Mouse (Mus musculus): ENCODE results near the gene Myh2.
A peak's percentile ranks its signal among the peaks of the same experiment; 100 is the strongest.

The Myh2 gene

DNA sequence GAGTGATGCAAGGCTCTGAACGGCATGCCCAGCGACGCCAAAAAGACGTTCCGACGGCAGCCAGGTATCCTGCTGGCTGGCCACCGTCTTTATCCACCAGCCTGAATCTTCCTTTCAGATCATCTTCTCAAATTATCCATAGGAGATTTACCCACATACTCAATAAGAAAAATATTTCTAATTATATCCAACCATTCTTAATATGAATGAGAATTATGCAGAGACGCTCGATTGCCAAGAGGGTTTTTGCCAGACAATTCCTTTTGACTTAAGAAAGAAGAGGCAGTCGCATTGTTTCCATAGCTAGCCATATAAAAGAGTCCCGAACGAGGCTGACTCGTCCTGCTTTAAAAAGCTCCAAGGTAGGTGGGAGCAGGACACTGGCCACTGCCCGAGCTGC, at the start of gene Myh2:
Gene Myh2 (plus strand): TSS at position 301 of the 400 bp plus-strand sequence.
- DNase-seq (ENCODE audit: low spot score in 2 of 2), result no peak

GRCm38 (mm10) chr11:67124943-67125342, 45.9 kb upstream of the Myh2 start:
- DNase-seq (ENCODE audit: low spot score in 2 of 2), result no peak

GRCm38 (mm10) chr11:67125361-67125760, 45.5 kb upstream of the Myh2 start:
- DNase-seq (ENCODE audit: low spot score in 2 of 2), result peak; percentile 66 to 75

DNA sequence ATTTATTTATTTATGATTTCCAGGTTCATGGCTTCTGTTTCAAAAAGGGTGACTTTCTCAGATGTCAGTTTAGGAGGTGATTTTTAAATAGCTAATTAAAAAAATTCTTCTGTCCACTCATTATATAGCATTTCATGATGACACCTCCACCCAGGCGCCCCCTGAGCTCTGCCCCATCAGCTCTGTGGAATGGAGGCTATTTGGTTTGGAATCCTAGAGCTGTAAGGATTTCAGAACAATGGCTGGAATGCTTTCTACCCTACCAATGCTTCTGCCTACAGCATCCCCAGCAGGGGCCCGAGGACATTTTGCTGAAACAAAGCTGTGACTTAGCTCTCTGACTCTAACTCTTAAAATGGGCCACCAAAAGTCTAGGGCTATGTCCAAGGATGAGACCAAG, 37.3 kb upstream of the Myh2 start:
- DNase-seq (ENCODE audit: low spot score in 2 of 2), result no peak

GRCm38 (mm10) chr11:67134654-67135053, 36.2 kb upstream of the Myh2 start:
- no peak for DNase-seq (ENCODE audit: low spot score in 2 of 2)

GRCm38 (mm10) chr11:67135532-67135931, 35.3 kb upstream of the Myh2 start:
- DNase-seq (ENCODE audit: low spot score in 2 of 2), result no peak

DNA sequence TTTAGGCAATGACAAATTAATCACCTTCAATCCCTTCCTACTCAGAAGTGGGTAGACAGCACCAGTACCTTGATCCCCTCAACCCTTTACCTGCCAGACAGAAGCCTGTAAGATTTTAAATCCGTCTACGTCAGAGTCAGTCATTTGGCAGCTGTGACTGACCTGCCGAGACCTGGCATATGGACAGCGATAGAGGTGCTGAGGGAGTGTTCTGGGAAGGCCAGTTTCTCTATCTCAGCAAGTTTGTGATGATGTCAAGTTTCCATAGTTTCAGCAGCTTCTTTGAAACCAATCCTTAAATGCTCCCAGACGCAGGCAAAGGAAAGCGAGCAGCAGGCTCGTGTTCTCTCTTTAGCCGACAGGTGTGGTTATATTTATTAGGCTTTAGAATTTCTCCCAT, 31.3 kb upstream of the Myh2 start:
- DNase-seq (ENCODE audit: low spot score in 2 of 2), result no peak

DNA sequence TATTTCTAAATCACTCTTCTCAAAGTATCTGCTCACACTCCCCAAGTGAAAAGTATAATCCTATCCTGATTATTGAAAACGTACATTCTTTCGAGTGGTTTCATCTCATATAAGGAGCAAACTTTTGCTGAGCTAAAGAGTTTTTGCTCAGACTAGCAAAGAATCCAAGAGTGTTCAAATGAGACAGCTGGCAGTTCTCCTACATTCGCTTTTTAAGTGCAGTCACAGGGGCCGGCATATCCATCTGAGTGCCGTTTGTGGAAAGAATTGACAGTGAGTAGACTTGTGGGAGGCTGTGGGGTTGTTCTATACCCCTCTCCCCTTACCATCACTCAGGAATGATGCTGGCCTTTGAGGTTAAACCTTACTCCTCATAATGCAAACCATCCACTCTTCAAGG, 30.7 kb upstream of the Myh2 start:
- DNase-seq (ENCODE audit: low spot score in 2 of 2), result no peak

GRCm38 (mm10) chr11:67141031-67141430, 29.8 kb upstream of the Myh2 start:
- DNase-seq (ENCODE audit: low spot score in 2 of 2), result no peak

GRCm38 (mm10) chr11:67142047-67142446, 28.8 kb upstream of the Myh2 start:
- DNase-seq (ENCODE audit: low spot score in 2 of 2), result no peak

DNA sequence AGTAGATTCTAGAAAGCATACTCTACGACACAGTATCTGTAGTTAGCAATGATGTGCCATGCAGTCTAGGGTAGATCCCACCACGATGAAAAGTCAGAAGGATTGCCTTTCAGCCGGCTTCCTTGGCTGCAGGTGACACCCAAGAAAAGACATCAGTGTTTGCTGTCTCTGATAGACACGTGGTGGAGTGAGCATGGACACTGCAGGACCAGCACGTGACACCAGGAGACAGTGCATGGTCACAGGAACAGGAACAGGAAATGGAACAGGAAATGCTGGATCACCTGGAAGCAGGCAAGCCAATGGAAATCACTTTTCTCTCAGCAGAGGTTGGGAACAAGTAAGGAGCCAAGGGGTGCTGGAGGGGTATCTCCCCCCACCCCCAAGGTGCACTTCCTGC, 27.8 kb upstream of the Myh2 start:
- no peak for DNase-seq (ENCODE audit: low spot score in 2 of 2)

GRCm38 (mm10) chr11:67143863-67144498, 26.8 kb upstream of the Myh2 start:
- DNase-seq (ENCODE audit: low spot score in 2 of 2), result no peak

DNA sequence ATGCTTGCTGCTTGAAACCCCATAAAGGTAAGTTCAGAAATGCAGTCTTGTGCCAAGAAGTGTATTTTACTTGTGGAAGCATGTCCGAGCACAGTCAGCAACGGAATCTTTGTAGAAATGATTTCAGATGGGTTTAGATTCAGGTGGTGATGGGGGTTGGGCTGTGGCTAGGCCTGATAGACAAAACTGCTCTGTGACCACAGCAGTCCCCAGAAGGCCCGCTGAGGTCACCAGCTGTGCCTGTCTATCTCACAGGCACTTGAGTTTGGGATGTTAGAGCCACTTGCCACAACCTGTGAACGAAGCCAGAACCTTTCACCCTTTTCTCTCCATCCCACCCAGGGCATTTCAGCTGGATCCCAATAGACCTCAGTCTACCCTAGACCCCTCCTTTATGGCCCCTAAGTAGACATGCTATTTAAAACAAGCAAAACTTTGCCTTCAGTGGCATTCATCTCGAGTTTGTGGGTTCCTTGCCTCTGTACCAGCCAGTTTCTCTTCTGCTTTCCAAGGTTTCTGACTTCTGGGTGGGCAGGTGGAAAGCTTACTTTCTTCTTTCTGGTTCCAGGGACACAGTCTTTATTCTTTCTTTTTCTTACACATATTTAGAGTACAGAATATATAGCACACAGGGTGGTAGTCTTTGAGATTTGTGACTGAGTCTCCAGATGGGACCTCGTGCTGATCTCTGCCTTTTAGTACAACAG, 26.1 kb upstream of the Myh2 start:
- DNase-seq (ENCODE audit: low spot score in 2 of 2), result no peak

DNA sequence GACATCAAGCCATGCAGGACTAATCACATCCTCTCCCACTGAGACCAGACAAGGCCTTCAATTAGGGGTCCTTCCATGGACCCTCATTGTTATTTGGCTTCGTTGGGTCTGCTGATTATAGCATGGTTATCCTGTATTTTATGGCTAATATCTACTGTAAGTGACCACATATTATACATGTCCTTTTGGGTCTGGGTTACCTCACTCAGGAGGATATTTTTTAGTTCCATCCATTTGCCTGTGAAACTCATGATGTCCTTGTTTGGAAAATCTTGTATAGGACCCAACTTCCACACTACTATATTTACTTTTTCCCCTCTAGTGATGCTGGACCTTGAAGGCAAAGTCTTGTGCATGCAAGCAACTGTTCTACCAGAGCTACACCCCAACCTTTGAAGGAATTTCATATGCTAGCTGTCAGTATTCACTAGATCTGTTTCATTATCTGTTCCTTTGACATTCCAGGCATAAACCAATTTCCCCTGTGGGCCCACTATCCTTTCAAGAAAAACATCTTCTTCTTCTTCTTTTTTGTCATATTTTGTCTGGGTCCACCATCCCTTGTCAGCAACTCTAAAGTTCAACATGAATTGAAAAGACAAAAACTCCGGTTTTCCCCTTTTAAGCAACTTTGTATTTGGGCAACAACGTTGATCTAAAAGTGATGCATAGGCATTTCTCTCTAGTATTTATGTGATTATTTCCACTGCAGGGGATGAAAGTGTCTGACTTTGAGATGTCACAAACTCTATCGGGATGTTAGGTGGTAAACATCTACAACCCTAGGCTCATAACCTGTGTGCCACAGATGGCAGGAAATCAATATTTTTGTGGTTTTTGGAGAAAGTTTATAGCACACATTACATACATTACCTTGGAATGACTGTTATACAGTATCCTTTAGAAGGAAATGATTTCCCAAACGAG, 25.1 kb upstream of the Myh2 start:
- DNase-seq (ENCODE audit: low spot score in 2 of 2), result no peak

DNA sequence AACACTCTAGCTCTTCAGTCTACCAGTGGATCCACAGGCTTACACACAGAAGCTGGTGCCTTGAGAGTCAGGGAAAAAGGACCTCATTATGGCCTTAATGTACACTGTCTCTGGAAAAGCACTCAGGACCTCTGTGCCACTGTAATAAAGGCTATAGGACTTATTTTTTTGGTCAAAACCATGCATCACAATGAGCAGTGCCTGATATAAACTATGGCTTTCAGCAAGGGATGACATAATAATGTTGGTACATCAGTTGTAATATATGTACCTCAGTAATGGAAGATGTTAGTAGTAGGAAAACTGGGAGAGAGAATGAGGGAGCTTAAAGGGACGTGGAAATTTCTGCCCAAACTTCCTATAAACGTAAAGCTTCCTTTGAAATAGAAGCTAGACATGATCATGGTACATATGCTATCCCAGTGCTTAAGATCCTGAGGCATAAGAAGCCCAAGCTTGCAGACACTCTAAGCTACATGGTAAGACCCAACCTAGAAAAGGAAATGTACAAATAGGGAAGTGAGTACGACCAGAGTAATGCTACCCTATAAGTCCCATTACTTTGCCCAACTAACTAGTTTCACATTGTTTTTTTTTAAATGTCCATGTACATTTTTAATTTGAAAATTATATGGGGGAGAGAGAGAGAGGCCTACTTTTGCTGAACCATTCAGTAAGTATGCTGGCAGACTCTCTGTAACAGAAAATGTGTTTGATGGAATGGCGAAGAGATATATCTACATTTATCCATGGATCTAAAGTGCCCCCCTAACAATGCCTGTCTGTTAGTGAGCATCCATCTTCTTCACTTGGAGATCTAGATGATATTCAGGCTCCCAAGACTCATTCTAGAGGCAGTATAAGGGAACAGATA, 24.2 kb upstream of the Myh2 start:
- no peak for DNase-seq (ENCODE audit: low spot score in 2 of 2)

- DNase-seq (ENCODE audit: low spot score in 2 of 2), result no peak
Observed at GRCm38 (mm10) chr11:67147283-67147921, 23.4 kb upstream of the Myh2 start.

DNA sequence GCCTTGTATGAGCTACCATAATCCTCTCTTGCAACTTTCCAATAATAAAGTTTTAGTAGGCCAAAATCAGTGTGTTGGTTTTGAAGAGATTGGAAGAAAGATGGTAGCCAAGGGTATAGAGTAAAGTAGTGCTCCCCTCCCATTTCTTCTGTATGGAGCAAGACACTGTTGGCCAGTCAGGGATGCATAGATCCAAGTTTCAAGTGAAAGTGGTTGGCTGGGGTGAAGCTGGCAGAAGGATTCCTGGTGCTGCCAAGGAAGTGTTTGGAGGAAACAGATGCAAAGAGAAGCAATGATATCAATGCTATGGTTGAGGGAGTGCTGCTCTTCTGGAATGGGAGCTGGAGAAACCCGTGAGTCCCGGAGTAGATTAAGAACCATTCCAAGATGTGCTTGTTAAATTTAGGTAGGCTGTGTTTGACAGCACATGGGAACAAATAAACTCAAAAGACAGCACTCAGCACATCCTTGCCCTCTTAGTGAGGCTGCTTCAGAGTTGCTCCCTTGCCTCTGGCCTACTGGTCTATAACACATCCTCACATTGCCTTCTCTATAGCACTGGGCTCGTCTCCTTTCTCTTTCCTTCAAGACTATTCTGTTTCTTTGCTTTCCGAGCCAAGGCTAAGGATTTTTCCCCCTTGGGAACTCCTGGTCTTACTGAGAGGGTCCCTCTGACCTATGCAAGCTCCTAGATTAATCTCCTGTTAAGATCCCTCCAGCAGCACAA, 22.4 kb upstream of the Myh2 start:
- DNase-seq (ENCODE audit: low spot score in 2 of 2), result no peak

DNA sequence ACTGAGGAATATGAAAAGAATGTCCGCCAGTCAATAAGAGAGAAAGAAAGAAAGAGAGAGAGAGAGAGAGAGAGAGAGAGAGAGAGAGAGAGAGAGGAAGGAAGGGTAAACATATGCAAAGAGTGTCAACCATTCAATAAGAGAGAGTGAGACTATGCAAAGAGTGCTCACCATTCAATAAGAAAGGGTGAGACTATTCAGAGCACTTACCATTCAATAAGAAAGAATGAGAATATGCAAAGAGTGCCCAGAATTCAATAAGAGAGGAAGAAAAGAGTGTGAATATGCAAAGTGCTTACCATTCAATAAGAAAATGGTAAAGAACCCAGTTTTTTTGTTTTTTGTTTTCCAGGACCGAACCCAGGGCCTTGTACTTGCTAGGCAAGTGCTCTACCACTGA, 20.6 kb upstream of the Myh2 start:
- DNase-seq (ENCODE audit: low spot score in 2 of 2), result no peak

- no peak for DNase-seq (ENCODE audit: low spot score in 2 of 2)
Observed at GRCm38 (mm10) chr11:67151159-67151558, 19.7 kb upstream of the Myh2 start.

Data from right cerebral cortex, adult 2 months (tissue).